Mouse (Mus musculus): Measurements from ENCODE around the gene Col18a1. TPM values are rescaled to one million over a fixed set of nuclear protein-coding genes. Genes with fewer than 3 reads are reported as not detected.

Col18a1 gene
- total RNA-seq, 1 experiment from 2014 or later, result 26.1 TPM

- no peak for DNase-seq
Observed at GRCm38 (mm10) chr10:77062393-77063010, 103.8 kb downstream of the Col18a1 start.

GRCm38 (mm10) chr10:77061426-77061825, 104.9 kb downstream of the Col18a1 start:
- DNase-seq, result no peak

- DNase-seq, result no peak
Observed at GRCm38 (mm10) chr10:77056768-77057167, 109.6 kb downstream of the Col18a1 start.

- DNase-seq, result no peak
Observed at GRCm38 (mm10) chr10:77048606-77049005, 117.7 kb downstream of the Col18a1 start.

GRCm38 (mm10) chr10:77048196-77048595, 118.2 kb downstream of the Col18a1 start:
- DNase-seq, result no peak

GRCm38 (mm10) chr10:77038579-77039174, 127.7 kb downstream of the Col18a1 start:
- no peak for DNase-seq

GRCm38 (mm10) chr10:77035487-77035886, 130.9 kb downstream of the Col18a1 start:
- DNase-seq, result no peak

GRCm38 (mm10) chr10:77033323-77034025, 132.9 kb downstream of the Col18a1 start:
- peak; percentile 59 for DNase-seq

GRCm38 (mm10) chr10:77032591-77033322, 133.6 kb downstream of the Col18a1 start:
- peak; percentile 92 for DNase-seq

- DNase-seq, result no peak
Observed at GRCm38 (mm10) chr10:77031768-77032375, 134.5 kb downstream of the Col18a1 start, which contains the start of gene Slc19a1. TSS of gene Slc19a1 (plus strand) at chr10:77032241.

GRCm38 (mm10) chr10:77030666-77031065, 135.7 kb downstream of the Col18a1 start:
- DNase-seq, result no peak

GRCm38 (mm10) chr10:77029761-77030160, 136.6 kb downstream of the Col18a1 start:
- DNase-seq, result no peak

- no peak for DNase-seq
Observed at GRCm38 (mm10) chr10:77028782-77029296, 137.5 kb downstream of the Col18a1 start.

- DNase-seq, result no peak
Observed at GRCm38 (mm10) chr10:77026944-77027343, 139.4 kb downstream of the Col18a1 start.

GRCm38 (mm10) chr10:77024231-77024630, 142.1 kb downstream of the Col18a1 start:
- no peak for DNase-seq

- DNase-seq, result peak; percentile 29
Observed at GRCm38 (mm10) chr10:77022301-77023130, 143.8 kb downstream of the Col18a1 start.

GRCm38 (mm10) chr10:77021399-77022052, 144.8 kb downstream of the Col18a1 start:
- DNase-seq, result peak; percentile 74

- no peak for DNase-seq
Observed at GRCm38 (mm10) chr10:77017662-77018061, 148.7 kb downstream of the Col18a1 start.

- no peak for DNase-seq
Observed at GRCm38 (mm10) chr10:77017061-77017460, 149.3 kb downstream of the Col18a1 start.

- DNase-seq, result no peak
Observed at GRCm38 (mm10) chr10:77016499-77016898, 149.8 kb downstream of the Col18a1 start.

All from adrenal gland, postnatal 25 days (tissue).